Mouse (Mus musculus): ENCODE measurements at regions not wholly inside any gene's neighbourhood (a gene's known extent, or its start where the extent isn't known, plus 50 kb on each side); places are given as distances from the start of the nearest gene placed in this dataset.
A peak's percentile ranks its signal among the peaks of the same experiment; 100 is the strongest.

- no peak for DNase-seq (ENCODE audit: extremely low spot score, low spot score)
These were observed 1318.7 kb downstream of the Slc22a22 start for GRCm38 (mm10) chr15:56158726-56159125.

- DNase-seq (ENCODE audit: extremely low spot score, low spot score) = no peak
These were observed 1338.0 kb downstream of the Slc22a22 start for GRCm38 (mm10) chr15:56139451-56139850.

DNA sequence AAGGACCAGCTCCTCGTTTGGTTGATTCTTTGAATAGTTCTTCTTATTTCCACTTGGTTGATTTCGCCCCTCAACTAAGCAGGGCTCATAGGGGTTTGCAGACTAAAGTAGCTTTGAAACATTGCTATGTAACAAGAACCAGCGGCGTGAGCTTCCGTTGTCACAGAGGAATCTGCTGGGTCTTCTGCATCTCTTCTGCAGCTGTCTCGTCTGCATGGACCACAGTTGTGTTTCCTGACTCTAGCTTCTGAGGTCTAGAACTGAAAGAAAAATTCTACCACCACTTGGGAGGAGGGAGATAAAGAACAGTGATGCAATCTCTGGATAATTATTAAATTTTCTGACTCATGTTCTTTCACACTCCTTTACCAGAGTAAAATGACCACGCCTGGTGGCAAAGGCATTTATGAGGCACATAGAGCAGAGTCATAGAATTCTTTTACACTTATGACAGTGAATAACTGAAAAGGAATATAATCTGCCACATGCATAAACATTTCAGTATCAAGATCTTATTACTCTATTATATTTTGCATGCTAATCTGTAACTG lies 1340.9 kb downstream of the Slc22a22 start:
- no peak for DNase-seq (ENCODE audit: extremely low spot score, low spot score)

GRCm38 (mm10) chr15:56128029-56128428 lies 1349.4 kb downstream of the Slc22a22 start:
- DNase-seq (ENCODE audit: extremely low spot score, low spot score) = no peak

GRCm38 (mm10) chr15:56119287-56120065 lies 1357.9 kb downstream of the Slc22a22 start:
- no peak for DNase-seq (ENCODE audit: extremely low spot score, low spot score)

GRCm38 (mm10) chr15:56108313-56108712 lies 1369.1 kb downstream of the Slc22a22 start:
- no peak for DNase-seq (ENCODE audit: extremely low spot score, low spot score)

GRCm38 (mm10) chr15:56107719-56108118 lies 1369.7 kb downstream of the Slc22a22 start:
- DNase-seq (ENCODE audit: extremely low spot score, low spot score) = no peak

DNA sequence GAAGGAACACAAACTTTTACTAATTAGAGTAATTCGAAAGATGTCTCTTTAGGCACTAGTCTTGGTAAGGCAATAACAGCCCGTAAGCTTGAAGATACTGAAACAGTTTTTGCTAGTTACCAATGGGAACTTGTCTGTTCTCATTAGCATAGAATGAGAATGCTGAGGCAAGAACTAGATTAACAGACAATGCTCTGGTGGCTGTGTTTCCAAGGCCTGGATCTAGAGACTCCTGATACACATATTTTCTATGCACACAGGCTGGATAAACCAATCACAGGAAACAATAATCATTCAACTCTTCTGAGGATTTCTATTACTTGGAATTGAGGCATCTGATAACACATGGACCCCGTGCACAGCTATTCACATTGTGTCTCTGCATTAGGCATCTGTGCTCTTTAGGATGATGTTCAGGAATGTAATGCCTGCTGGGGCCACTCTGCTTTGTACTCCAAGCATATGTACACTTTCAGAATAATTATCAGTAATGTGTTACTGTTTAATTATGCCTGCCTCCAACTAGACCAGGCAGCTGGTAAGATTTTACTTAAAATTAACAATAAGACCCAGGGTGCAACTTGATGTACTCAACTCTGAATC lies 1377.2 kb downstream of the Slc22a22 start:
- no peak for DNase-seq (ENCODE audit: extremely low spot score, low spot score)

GRCm38 (mm10) chr15:56077838-56078567 lies 1399.4 kb downstream of the Slc22a22 start:
- peak; percentile 42 for DNase-seq (ENCODE audit: extremely low spot score, low spot score)

DNA sequence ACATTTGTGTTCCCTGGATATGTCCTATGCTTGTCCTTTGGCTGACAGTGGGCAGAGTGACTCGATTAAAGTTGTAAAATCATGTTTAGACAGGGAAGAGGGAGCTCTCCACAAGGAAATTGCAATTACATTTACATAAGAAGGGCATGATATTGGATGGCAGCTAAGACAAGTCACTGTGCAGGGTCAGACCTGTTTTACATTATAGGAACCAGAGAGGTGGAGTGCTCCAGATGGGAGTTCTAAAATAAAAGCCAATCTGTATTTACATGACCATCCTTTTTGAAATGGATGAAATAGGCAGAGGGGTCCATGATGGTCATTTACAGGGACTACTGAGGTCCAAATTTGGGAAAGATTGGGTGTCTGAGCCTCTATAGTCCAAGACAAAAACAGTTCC lies 1400.3 kb downstream of the Slc22a22 start:
- DNase-seq (ENCODE audit: extremely low spot score, low spot score) = no peak

DNA sequence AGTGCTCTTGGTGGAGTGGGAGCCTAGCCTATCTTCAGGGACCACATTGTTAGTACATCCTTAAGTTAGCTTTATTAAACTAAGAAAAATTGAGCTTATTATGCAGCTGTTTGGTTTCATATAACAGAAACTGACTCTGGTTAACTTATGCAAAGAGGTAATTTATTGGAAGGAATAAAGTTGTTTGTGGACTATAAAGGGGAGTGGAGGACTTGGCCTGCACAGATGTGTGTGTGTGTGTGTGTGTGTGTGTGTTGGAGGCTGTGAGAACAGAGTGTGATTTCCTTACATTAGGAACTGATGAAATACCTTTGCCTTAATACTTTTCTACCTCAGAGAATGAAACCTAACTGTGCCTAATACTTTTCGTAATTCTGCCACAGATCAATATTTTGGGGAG lies 1400.7 kb downstream of the Slc22a22 start:
- no peak for DNase-seq (ENCODE audit: extremely low spot score, low spot score)

DNA sequence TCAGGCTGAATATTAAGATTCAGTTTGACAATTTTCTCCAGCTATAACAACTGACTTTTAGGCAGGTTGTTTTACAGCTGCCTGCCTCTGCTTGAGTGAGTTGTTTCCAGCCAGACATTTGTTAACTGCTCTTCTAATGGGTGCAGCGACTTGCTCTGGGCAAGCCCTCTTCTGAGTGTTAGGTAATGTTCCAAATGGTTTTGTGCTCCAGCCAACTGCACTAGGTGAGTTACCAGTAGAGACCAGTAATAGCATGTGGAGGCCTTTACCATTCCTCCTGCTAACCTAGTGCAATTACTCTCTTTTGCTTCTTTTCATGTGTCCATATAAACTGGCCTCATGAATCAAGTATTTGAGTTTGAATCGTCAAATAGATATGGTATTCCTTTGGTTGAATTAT lies 1407.9 kb downstream of the Slc22a22 start:
- no peak for DNase-seq (ENCODE audit: extremely low spot score, low spot score)

DNA sequence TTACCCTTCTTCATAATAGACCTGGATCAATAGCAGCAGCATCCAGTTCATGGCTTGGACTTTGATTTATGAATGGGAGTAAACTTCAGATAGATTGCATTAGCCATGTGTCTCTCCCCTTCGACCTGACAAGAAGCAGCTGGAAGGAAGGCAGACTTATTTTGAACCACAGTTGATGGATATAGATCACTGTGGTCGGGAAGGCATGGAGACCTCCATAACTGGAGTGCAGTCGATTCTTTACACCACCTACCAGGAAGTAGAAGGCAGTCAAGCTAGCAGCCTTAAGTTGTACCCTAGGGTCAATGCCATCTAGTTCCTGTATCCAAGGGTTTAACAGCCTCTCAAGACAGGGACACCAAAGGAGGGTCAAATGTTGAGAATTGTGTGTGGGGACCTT lies 1410.2 kb downstream of the Slc22a22 start:
- DNase-seq (ENCODE audit: extremely low spot score, low spot score) = no peak

GRCm38 (mm10) chr15:56066540-56066939 lies 1410.9 kb downstream of the Slc22a22 start:
- no peak for DNase-seq (ENCODE audit: extremely low spot score, low spot score)

GRCm38 (mm10) chr15:56065872-56066534 lies 1411.4 kb downstream of the Slc22a22 start:
- no peak for DNase-seq (ENCODE audit: extremely low spot score, low spot score)

DNA sequence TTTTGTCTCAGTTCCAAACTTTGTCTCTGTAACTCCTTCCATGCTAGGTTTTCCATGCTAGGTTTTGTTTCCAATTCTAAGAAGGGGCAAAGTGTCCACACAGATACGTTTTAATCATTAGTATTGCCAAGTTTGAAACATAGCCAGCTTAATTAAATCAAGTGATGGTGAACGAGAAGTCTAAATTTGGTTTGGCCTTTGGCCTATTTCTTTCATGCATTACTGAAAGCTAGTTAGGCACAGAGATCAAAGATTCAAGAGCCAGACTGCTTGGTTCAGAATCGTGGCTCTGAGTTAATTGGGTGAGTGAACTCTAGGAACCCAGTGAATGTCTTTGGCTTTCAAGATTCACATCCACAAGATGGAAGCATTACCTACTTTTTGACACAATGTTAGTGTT lies 1414.8 kb downstream of the Slc22a22 start:
- DNase-seq (ENCODE audit: extremely low spot score, low spot score) = no peak

DNA sequence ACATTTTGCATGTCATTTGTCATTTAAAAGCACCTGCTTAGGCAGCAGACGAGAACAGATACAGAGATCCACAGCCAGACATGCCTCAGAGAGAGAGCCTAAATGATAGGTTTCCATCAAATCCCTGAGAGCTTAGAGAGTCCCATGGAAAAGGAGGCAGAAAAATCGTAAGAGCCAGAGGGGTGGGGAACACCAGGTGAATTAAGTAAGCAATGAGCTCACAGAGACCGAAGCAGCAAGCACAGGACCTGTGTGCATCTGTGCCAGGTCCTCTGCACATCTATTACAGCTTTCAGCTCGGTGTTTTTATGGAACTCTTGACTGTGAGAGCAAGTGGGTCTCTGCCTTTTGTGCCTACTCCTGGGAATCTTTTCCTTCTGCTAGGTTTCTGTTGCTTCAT lies 1416.1 kb downstream of the Slc22a22 start:
- DNase-seq (ENCODE audit: extremely low spot score, low spot score) = no peak

DNA sequence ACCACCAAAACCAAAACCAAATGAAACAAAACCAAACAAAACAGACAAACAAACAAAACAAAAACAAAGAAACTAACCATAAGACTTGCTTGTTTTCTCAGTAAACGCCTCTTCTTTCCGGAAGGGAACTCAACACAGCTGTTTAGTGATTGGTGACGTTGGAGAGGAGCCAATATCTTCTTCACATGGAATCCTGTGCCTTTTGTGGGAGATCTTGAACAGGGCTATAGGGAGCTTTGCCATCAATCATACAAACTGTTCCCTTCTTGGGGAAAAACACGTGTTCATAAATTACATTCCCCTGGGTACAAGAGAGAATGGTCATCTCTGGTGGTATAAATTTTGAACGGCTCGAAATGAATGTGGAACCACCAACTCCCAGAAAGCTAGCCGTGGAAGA lies 1426.7 kb downstream of the Slc22a22 start:
- DNase-seq (ENCODE audit: extremely low spot score, low spot score) = no peak

DNA sequence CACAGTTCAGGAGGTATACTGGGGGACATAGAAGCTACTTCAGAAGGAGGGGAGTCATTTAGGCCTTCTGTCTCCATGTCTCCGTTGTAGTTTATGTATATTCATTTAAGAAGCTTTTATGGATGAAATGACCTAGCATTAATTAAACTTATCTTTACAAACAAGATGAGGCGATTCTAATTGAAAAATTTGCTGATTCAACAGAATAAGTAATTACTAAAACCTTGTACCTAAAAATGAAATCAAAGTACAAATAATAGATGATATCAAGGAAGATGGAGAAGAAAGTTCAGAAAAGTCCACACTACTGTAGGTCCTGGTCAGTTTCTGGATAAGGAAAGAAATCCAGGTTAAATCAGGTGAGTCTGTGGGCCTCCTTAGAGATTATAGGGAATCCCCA lies 1429.6 kb downstream of the Slc22a22 start:
- DNase-seq (ENCODE audit: extremely low spot score, low spot score) = no peak

DNA sequence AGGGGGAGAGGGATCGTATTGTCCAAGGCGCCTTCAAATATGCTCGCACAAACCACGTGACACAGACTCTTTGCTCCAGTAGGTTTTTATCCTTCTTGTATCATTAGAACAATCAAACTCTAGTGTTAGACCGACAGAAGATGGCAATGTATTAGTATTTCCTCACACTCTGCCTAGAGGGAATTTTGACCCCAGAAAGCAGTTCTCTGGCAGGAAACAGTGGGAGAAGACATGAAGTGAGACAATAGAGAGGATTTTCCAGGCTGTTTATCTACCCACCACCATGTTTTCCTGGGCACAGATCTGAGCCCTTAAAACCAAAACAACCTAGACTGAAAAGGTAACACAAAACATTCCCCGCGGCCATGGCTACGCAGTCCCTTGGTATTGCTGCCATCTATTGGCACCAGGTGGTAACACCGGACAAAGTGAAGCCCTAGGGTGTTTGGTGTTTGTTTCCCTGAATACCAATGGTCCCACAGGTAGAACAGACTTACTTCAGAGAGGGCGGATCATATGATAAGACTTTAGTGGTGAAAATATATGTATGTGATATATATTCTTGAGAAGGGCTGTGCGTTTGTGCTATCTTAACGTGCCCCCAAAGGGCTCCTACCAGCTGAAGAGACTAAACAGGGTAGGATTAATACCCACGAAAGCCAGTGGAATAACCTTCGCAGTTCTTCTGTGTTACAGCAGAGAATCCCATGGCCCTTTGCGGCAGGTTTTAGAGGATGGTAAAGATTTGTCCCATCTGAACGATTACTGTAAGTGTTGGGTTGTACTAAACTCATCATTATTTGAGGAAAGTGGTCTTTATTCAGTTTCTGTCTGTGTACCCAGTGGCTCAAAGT lies 1430.5 kb downstream of the Slc22a22 start:
- peak; percentile 71 for DNase-seq (ENCODE audit: extremely low spot score, low spot score)

Data from neural tube, embryonic 10.5 days (tissue).